Mouse (Mus musculus): ENCODE data around the gene Smo. TPM values are rescaled to one million over a fixed set of nuclear protein-coding genes. Genes with fewer than 3 reads are reported as not detected.

The Smo gene
- polyA plus RNA-seq, 1 experiment from 2014 or later = 3.2 TPM

DNA sequence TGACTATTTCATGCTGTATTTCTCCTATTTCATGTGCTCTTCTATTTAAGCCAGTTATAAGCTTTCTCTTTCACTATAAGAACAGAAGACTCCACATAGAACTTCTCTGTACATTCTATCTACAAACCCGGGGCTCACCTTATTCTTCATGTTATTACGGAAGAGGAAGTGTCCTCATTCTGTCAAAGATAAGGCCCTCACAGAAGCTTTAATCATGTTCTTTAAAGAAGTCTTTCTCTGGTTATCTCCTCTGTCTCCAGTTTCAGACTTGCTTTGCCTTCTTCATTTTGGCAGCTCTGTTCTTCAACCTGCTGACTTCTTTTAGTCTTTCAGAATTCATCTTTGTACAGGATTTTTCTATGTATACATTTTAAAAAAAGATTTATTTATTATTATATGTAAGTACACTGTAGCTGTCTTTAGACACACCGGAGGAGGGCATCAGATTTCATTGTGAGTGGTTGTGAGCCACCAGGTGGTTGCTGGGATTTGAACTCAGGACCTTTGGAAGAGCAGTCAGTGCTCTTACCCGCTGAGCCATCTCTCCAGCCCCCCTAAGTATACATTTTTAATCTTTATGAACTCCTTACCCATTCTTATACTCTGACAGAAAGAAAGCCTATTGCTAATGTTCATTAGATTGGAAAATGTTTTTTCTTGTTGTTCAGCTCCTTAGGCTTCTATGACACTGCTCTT lies 41.4 kb downstream of the Smo start:
- no peak overlapping the region for H3K4me3 ChIP-seq (replicated peaks)
- 45% methylated on average over 4 of the region's 4 CpGs for WGBS (ENCODE audit: insufficient replicate concordance)
- H3K27me3 ChIP-seq = no peaks in the 10 kb centered on the region
- 0 out of 2 replicates have a peak overlapping the region, but pooled peaks have one; percentile 10 for H3K27ac ChIP-seq (replicated peaks)
- peaks cover 24% of the 10 kb centered on the region for H3K4me1 ChIP-seq (replicated peaks)
- no peaks in the 10 kb centered on the region for H3K9me3 ChIP-seq (replicated peaks)
- H3K36me3 ChIP-seq (replicated peaks) = no peaks in the 10 kb centered on the region
- ATAC-seq (ENCODE audit: insufficient read depth) = no peak
- no peak overlapping the region for H3K4me2 ChIP-seq
- no peak overlapping the region for H3K9ac ChIP-seq

DNA sequence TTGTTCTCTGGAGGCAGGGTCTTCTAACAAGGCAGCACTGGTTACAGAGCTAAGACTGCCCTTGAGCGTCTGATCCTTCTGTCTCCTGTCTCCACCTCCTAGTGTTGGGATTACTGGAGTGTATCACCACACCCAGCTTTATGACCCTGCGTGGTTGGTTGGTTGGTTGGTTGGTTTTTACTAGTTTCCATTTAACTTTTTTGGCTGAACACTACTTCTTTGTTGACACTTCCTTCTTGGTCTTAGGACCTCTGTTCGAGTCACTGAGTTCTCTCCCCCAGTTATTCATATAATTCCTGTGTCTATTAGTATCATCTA lies 41.9 kb downstream of the Smo start:
- no peak for ATAC-seq (ENCODE audit: insufficient read depth)
- Histone ChIP-seq H3K4me3 (replicated peaks) (no peak overlapping the region), H3K9me3 (replicated peaks) (no peaks in the 10 kb centered on the region), H3K27me3 (no peaks in the 10 kb centered on the region), H3K9ac (no peak overlapping the region), H3K36me3 (replicated peaks) (no peaks in the 10 kb centered on the region), H3K27ac (replicated peaks) (no peak overlapping the region), H3K4me2 (no peak overlapping the region), H3K4me1 (replicated peaks) (peaks cover 24% of the 10 kb centered on the region)
- 70% methylated on average over 3 of the region's 3 CpGs for WGBS (ENCODE audit: insufficient replicate concordance)

DNA sequence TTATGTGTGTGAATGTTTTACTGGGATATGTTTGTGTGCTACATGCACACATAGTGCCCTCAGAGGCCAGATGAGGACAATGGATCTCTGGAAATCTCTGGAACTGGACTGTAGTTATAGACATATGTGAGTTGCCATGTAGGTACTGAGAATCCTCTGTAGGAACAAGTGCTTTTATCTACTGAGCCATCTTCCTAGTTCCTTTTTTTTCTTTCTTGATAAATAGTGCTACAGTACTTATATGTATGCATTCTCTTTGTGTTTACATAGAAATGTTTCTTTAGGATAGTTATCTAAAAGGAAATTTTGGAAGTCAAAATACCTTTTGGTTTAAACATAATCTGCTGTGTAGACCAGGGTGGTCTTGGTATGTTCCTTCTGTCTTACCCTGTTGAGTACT lies 44.8 kb downstream of the Smo start:
- Histone ChIP-seq H3K27me3 (no peaks in the 10 kb centered on the region), H3K4me1 (replicated peaks) (peaks cover 42% of the 10 kb centered on the region), H3K27ac (replicated peaks) (no peak overlapping the region), H3K36me3 (replicated peaks) (no peaks in the 10 kb centered on the region), H3K9ac (no peak overlapping the region), H3K4me2 (no peak overlapping the region), H3K4me3 (replicated peaks) (no peak overlapping the region), H3K9me3 (replicated peaks) (no peaks in the 10 kb centered on the region)
- no peak for ATAC-seq (ENCODE audit: insufficient read depth)

DNA sequence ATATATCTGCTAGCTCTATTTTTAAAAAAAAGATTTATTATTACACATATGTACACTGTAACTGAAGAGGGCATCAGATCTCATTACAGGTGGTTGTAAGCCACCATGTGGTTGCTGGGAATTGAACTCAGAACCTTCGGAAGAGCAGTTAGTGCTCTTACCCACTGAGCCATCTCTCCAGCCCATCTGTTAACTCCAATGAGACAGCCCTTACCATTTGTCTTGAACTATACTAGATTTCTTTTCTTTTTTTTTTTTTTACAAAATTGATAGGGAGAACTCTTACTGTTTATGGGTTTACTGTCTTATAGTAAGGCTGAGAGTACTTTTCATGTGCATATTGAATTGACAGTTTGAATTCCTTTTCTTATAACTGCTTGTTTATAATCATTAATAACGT lies 45.3 kb downstream of the Smo start:
- no peaks in the 10 kb centered on the region for H3K27me3 ChIP-seq
- WGBS (ENCODE audit: insufficient replicate concordance) = 82% methylated on average over 2 of the region's 2 CpGs
- ATAC-seq (ENCODE audit: insufficient read depth) = no peak
- no peak overlapping the region for H3K27ac ChIP-seq (replicated peaks)
- no peak overlapping the region for H3K9ac ChIP-seq
- H3K9me3 ChIP-seq (replicated peaks) = no peaks in the 10 kb centered on the region
- H3K36me3 ChIP-seq (replicated peaks) = no peaks in the 10 kb centered on the region
- no peak overlapping the region for H3K4me3 ChIP-seq (replicated peaks)
- H3K4me2 ChIP-seq = no peak overlapping the region
- peaks cover 42% of the 10 kb centered on the region for H3K4me1 ChIP-seq (replicated peaks)

DNA sequence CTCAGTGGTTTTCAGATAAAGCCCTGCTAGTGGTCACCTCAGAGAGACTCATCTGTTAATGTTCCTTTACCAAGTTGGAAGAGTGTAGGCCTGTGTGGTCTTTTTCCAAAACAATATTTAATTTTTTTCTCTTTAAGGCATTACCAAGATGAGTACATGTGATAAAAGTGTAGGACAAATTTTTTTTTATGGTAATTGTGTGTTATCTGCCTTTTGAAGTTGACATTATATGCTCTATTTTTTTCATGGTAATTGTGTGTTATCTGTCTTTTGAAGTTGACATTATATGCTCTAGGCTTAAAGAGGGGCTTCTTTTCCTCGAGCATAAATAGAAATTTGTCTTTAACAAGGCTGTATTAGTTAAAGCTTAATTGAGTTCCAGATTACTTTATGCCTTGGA lies 46.9 kb downstream of the Smo start:
- 41% methylated on average over 1 of the region's 1 CpGs for WGBS (ENCODE audit: insufficient replicate concordance)
- peaks cover 33% of the 10 kb centered on the region for H3K4me1 ChIP-seq (replicated peaks)
- no peaks in the 10 kb centered on the region for H3K36me3 ChIP-seq (replicated peaks)
- no peak overlapping the region for H3K27ac ChIP-seq (replicated peaks)
- no peak overlapping the region for H3K4me2 ChIP-seq
- no peaks in the 10 kb centered on the region for H3K9me3 ChIP-seq (replicated peaks)
- ATAC-seq (ENCODE audit: insufficient read depth) = no peak
- H3K4me3 ChIP-seq (replicated peaks) = no peak overlapping the region
- no peaks in the 10 kb centered on the region for H3K27me3 ChIP-seq
- H3K9ac ChIP-seq = no peak overlapping the region

DNA sequence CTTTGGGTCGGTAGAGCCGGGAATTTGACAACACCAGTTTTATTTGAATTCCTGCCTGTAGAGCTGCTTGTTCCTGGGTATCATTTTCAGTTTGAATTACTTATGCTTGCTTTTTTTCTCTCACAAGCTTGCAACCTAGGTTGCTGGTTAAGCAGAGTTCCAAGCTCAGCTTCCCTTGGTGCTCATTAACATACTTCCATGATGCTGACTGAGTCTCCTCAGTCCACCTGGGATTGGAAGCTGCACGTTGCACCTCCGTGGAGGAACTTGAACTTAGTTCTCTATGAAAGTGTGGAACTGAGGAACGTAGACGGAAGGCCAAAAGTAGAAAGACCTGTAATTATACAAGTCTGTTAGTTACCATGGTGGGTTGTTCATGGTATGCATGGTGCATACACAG lies 48.7 kb downstream of the Smo start:
- WGBS (ENCODE audit: insufficient replicate concordance) = 83% methylated on average over 6 of the region's 6 CpGs

DNA sequence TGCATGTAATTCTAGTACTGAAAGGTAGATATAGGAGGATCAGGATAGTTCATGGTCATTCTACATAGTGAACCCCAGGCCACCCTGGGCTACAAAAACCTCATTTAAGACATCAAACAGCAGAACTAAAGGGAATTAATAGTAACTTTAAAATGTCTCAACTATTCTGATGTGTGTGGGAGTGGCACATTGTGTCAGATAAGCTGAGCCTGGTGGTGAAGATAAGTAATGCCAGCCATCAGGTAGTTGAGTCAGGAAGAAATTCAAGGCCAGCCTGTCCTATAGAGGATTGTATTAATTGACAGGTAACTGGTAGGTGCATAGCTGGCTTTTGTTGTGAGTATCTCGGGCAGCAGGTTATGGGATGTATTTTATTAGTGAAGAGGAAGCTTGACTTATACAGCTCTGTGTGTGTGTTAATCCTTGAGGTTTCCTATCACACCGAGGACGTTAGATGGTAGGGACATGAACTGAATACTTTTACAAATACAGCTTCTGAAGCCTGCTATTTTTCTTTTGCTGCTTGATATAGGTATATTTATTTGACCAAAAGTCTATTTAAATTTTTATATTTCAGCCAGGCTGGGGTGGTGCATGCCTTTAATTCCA lies 49.2 kb downstream of the Smo start:
- peak; percentile 85 for ATAC-seq (ENCODE audit: insufficient read depth)
- Histone ChIP-seq H3K27ac (replicated peaks) (peak overlapping the region; percentile 25; the same call in 1 of the 2 replicates), H3K9me3 (replicated peaks) (no peaks in the 10 kb centered on the region), H3K4me1 (replicated peaks) (peaks cover 32% of the 10 kb centered on the region), H3K4me3 (replicated peaks) (no peak overlapping the region), H3K9ac (no peak overlapping the region), H3K4me2 (peak overlapping the region; percentile 44), H3K36me3 (replicated peaks) (no peaks in the 10 kb centered on the region), H3K27me3 (no peaks in the 10 kb centered on the region)
- WGBS (ENCODE audit: insufficient replicate concordance) = 35% methylated on average over 3 of the region's 3 CpGs

More for the DNA sequence above, 48.7 kb downstream of the Smo start:
- H3K9me3 ChIP-seq (replicated peaks) = no peaks in the 10 kb centered on the region
- no peak for ATAC-seq (ENCODE audit: insufficient read depth)
- H3K27me3 ChIP-seq = no peaks in the 10 kb centered on the region
- peaks cover 32% of the 10 kb centered on the region for H3K4me1 ChIP-seq (replicated peaks)
- no peak overlapping the region for H3K4me3 ChIP-seq (replicated peaks)
- no peak overlapping the region for H3K9ac ChIP-seq
- no peaks in the 10 kb centered on the region for H3K36me3 ChIP-seq (replicated peaks)
- 0 out of 2 replicates have a peak overlapping the region, but pooled peaks have one; percentile 25 for H3K27ac ChIP-seq (replicated peaks)
- peak overlapping the region; percentile 44 for H3K4me2 ChIP-seq

DNA sequence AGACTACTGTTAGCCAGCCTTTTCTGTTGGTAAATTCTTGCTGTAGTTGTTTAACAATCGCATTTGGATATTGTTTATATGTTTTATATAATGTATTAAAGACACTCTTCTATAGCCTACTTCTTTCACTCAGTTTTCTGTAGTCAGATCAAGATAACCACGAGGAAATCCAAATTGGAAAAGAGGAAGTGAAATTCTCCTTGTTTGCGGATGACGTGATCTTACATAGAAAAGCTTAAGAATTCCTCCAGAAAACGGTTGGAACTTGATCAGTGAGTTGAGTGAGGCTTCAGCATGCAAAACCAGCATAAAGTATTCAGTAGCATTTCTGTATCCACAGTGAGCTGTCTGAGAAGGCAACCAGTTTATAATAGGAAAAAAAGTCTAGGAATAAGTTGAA lies 50.5 kb downstream of the Smo start:
- WGBS (ENCODE audit: insufficient replicate concordance) = 46% methylated on average over 5 of the region's 5 CpGs

DNA sequence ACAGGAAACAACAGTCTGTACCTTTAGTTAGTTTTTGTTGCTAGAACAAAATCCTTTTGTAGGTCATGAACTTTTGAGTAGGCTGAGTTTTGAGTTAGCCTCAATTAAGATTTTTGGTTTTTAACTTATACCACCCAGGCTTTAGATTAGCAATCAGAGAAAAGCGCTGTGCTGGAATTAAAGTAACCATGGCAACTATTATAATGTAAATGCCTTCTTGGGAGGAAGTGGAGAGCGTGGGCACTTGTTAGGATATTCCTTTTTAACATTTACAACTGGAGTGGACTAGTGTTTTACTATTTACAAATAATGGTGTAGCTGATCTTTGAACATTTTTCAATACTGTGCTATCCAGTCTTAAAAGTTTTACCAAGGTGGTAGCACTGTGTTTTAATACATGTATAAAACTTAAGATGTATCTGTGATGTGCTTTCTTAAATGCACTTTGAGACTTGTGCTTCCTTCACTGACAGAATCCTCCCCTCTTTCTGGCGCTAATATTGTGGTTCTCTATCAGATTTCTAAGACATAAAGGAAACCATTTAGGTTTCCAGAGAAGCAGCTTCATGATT lies 53.6 kb downstream of the Smo start:
- 49% methylated on average over 3 of the region's 3 CpGs for WGBS (ENCODE audit: insufficient replicate concordance)
- no peaks in the 10 kb centered on the region for H3K36me3 ChIP-seq (replicated peaks)
- H3K9me3 ChIP-seq (replicated peaks) = no peaks in the 10 kb centered on the region
- no peak overlapping the region for H3K27ac ChIP-seq (replicated peaks)
- peaks cover 19% of the 10 kb centered on the region for H3K4me1 ChIP-seq (replicated peaks)
- ATAC-seq (ENCODE audit: insufficient read depth) = no peak
- H3K4me2 ChIP-seq = no peak overlapping the region
- no peak overlapping the region for H3K9ac ChIP-seq
- no peak overlapping the region for H3K4me3 ChIP-seq (replicated peaks)
- H3K27me3 ChIP-seq = no peaks in the 10 kb centered on the region

More for the DNA sequence above, 50.5 kb downstream of the Smo start:
- Histone ChIP-seq H3K27ac (replicated peaks) (no peak overlapping the region), H3K9me3 (replicated peaks) (no peaks in the 10 kb centered on the region), H3K36me3 (replicated peaks) (no peaks in the 10 kb centered on the region), H3K4me1 (replicated peaks) (peaks cover 32% of the 10 kb centered on the region), H3K4me2 (no peak overlapping the region), H3K27me3 (no peaks in the 10 kb centered on the region), H3K9ac (no peak overlapping the region), H3K4me3 (replicated peaks) (no peak overlapping the region)
- ATAC-seq (ENCODE audit: insufficient read depth) = no peak

DNA sequence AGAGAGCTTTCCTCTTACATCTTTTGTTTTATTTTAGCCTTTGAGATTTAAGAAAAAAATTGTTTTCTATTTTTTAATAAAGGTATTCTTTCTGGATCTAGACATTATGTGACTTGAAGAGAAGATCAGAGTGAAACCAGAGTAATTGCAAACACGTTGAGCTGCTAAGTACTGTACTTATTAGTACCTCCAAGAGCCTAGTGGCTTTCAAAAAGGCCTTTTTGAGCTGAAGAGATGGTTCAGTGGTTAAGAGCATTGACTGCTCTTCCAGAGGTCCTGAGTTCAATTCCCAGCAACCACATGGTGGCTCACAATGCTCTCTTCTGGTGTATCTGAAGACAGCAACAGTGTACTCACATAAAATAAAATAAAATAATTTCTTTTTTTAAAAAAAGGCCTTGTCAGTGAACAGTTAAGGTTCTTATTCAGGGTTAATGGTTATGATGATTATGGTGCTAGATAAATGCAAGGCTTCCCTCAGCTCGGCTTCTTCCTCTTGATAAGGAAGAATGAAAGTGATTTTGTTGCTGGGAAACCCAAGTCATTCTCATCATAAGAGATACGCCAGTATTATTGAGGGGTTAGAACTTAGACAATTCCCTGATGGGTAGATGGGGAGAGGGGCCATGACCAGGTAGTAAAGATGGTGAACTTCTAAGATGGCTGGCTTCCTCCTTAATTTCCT lies 54.9 kb downstream of the Smo start:
- 49% methylated on average over 3 of the region's 3 CpGs for WGBS (ENCODE audit: insufficient replicate concordance)
- no peaks in the 10 kb centered on the region for H3K27me3 ChIP-seq
- no peak overlapping the region for H3K27ac ChIP-seq (replicated peaks)
- H3K4me1 ChIP-seq (replicated peaks) = peaks cover 8% of the 10 kb centered on the region
- no peak overlapping the region for H3K9ac ChIP-seq
- H3K4me3 ChIP-seq (replicated peaks) = no peak overlapping the region
- no peak for ATAC-seq (ENCODE audit: insufficient read depth)
- no peaks in the 10 kb centered on the region for H3K9me3 ChIP-seq (replicated peaks)
- no peak overlapping the region for H3K4me2 ChIP-seq
- H3K36me3 ChIP-seq (replicated peaks) = no peaks in the 10 kb centered on the region

DNA sequence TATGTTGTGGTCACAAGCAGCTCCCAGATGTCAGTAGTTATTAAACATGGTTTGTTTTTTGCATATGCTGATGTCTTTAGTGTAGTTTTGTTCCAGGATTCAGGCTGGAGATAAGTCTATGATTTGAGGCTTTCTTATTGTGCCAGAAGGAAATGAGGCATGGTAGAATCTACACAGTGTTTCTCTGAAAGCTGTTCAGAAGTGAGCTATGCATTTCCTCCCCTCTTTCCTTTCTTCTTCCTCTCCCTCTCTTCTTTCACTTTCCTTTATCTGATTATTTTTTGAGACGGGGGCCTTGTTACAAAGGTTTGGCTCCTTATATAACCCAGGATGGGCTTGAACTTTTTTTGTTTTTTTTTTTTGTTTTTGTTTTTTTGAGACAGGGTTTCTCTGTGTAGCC lies 58.2 kb downstream of the Smo start:
- H3K4me3 ChIP-seq (replicated peaks) = no peak overlapping the region
- H3K36me3 ChIP-seq (replicated peaks) = no peaks in the 10 kb centered on the region
- no peak overlapping the region for H3K4me2 ChIP-seq
- 58% methylated on average over 1 of the region's 1 CpGs for WGBS (ENCODE audit: insufficient replicate concordance)
- no peak for ATAC-seq (ENCODE audit: insufficient read depth)
- H3K9me3 ChIP-seq (replicated peaks) = no peaks in the 10 kb centered on the region
- no peak overlapping the region for H3K27ac ChIP-seq (replicated peaks)
- no peaks in the 10 kb centered on the region for H3K27me3 ChIP-seq
- no peak overlapping the region for H3K9ac ChIP-seq
- H3K4me1 ChIP-seq (replicated peaks) = peaks cover 11% of the 10 kb centered on the region; the same call in 1 of the 2 replicates
